Mouse (Mus musculus) megakaryocyte, embryonic 14.5 days (primary cell): Measurements from ENCODE around the gene Psmb8.

Experiments used
- FLI1 ChIP-seq: IDR thresholded peaks from 2 replicates; pipeline ENCODE4 v1.6.1; 2012; ENCODE audit warnings: low read length, inconsistent platforms, mixed read lengths
- GATA1 ChIP-seq: IDR thresholded peaks from 3 replicates; pipeline ENCODE4 v1.6.1; 2012; ENCODE audit warnings: mixed read lengths, low read length, inconsistent platforms, borderline replicate concordance

- TF ChIP-seq GATA1: no peak
- TF ChIP-seq FLI1: no peak
Measured at GRCm38 (mm10) chr17:34172528-34172927, 25.0 kb upstream of the Psmb8 start.
